Mouse (Mus musculus) small intestine, adult 2 months (tissue): ENCODE data around the gene Ms4a2. TPM values are rescaled to one million over a fixed set of nuclear protein-coding genes. Genes with fewer than 3 reads are reported as not detected.

Source experiments
- H3K27ac ChIP-seq: fragments of 200-500 bp; 2 replicates; pipeline ENCODE4 v1.5.1; 2012; ENCODE audit warnings: low read depth, low read length, control low read depth, inconsistent platforms; ENCODE audit not compliant: insufficient read depth
- H3K27me3 ChIP-seq: fragments of 200-500 bp; 2 replicates; pipeline ENCODE4 v1.6.1; 2012; ENCODE audit warnings: mild to moderate bottlenecking, moderate library complexity, low read length, inconsistent platforms; ENCODE audit not compliant: control insufficient read depth, insufficient read depth
- H3K36me3 ChIP-seq: fragments of 200-500 bp; 2 replicates; pipeline ENCODE4 v1.6.1; 2012; ENCODE audit warnings: mild to moderate bottlenecking, low read length, control low read depth, inconsistent platforms; ENCODE audit not compliant: control insufficient read depth, insufficient read depth
- H3K4me1 ChIP-seq: fragments of 200-500 bp; 2 replicates; pipeline ENCODE4 v1.6.1; 2012; ENCODE audit warnings: low read length, inconsistent platforms, mixed read lengths; ENCODE audit not compliant: control insufficient read depth, insufficient read depth, insufficient read length
- H3K4me3 ChIP-seq: fragments of 200-500 bp; 2 replicates; pipeline ENCODE4 v1.5.1; 2012; ENCODE audit warnings: low read depth, mild to moderate bottlenecking, control low read depth, inconsistent platforms, low read length, moderate library complexity
- CTCF ChIP-seq: fragments of 200-500 bp; IDR thresholded peaks from 2 replicates; pipeline ENCODE4 v1.5.1; 2012; ENCODE audit warnings: low read depth, mild to moderate bottlenecking, control low read depth, inconsistent platforms, low read length, moderate library complexity, mixed read lengths; ENCODE audit not compliant: insufficient replicate concordance, insufficient read length; ENCODE audit errors: extremely low read depth
- POLR2A ChIP-seq: fragments of 200-500 bp; IDR thresholded peaks from 2 replicates; pipeline ENCODE4 v1.6.1; 2012; ENCODE audit warnings: low read depth, mild to moderate bottlenecking, control low read depth, inconsistent platforms, low read length, moderate library complexity
- WGBS: fragments of 180-500 bp; shearing (Covaris S2); methylation state at CpG from one replicate; pipeline ENCODE4 v1.1.7; 2018; 5-methylcytosine and 5-hydroxymethylcytosine counted together
- polyA plus RNA-seq: library from polyadenylated mRNA; depleted of rRNA; stranded (reverse); fragments of >200 nt; gene quantifications from 2 replicates; pipeline ENCODE4 v1.2.3, GENCODE M21; 2012

The Ms4a2 gene
- polyA plus RNA-seq, 1 experiment, result not detected

- Histone ChIP-seq H3K4me3 (no peak overlapping the region), H3K27ac (no peak overlapping the region), H3K27me3 (no peaks in the 10 kb centered on the region; the same call in 1 of the 2 replicates), H3K36me3 (no peaks in the 10 kb centered on the region), H3K4me1 (no peaks in the 10 kb centered on the region)
- TF ChIP-seq CTCF, result no peak
- no peak for TF ChIP-seq POLR2A
- 59% methylated on average over 8 of the region's 8 CpGs for WGBS
Measured at GRCm38 (mm10) chr19:11613776-11614443, 9.6 kb downstream of the Ms4a2 start.

GRCm38 (mm10) chr19:11613084-11613483, 10.4 kb downstream of the Ms4a2 start:
- H3K36me3 ChIP-seq, result no peaks in the 10 kb centered on the region
- WGBS, result 86% methylated on average over 1 of the region's 1 CpGs

GRCm38 (mm10) chr19:11612293-11612692, 11.2 kb downstream of the Ms4a2 start:
- Histone ChIP-seq H3K36me3 (no peaks in the 10 kb centered on the region), H3K4me1 (no peaks in the 10 kb centered on the region), H3K27me3 (no peaks in the 10 kb centered on the region; the same call in 1 of the 2 replicates), H3K27ac (no peak overlapping the region), H3K4me3 (no peak overlapping the region)
- TF ChIP-seq POLR2A (no peak), CTCF (no peak)
- 34% methylated on average over 2 of the region's 2 CpGs for WGBS

More at GRCm38 (mm10) chr19:11613084-11613483, 10.4 kb downstream of the Ms4a2 start:
- H3K27ac ChIP-seq, result no peak overlapping the region
- TF ChIP-seq POLR2A (no peak), CTCF (no peak)
- no peaks in the 10 kb centered on the region; the same call in 1 of the 2 replicates for H3K27me3 ChIP-seq
- no peaks in the 10 kb centered on the region for H3K4me1 ChIP-seq
- H3K4me3 ChIP-seq, result no peak overlapping the region

GRCm38 (mm10) chr19:11611541-11611945, 12.0 kb downstream of the Ms4a2 start:
- no peak overlapping the region for H3K27ac ChIP-seq
- H3K36me3 ChIP-seq, result no peaks in the 10 kb centered on the region
- 17% methylated on average over 6 of the region's 6 CpGs for WGBS
- H3K27me3 ChIP-seq, result no peaks in the 10 kb centered on the region; the same call in 1 of the 2 replicates
- TF ChIP-seq POLR2A (no peak), CTCF (peak; percentile 44; the same call in 1 of the 2 replicates)
- no peak overlapping the region for H3K4me3 ChIP-seq
- no peaks in the 10 kb centered on the region for H3K4me1 ChIP-seq

- 0% methylated on average over 1 of the region's 1 CpGs for WGBS
- no peak overlapping the region for H3K27ac ChIP-seq
- H3K4me1 ChIP-seq, result no peaks in the 10 kb centered on the region
Measured at GRCm38 (mm10) chr19:11608172-11608571, 15.3 kb downstream of the Ms4a2 start.

GRCm38 (mm10) chr19:11604603-11605002, 18.9 kb downstream of the Ms4a2 start, which contains the start of gene Ms4a6d:
Ms4a6d (minus strand) TSS chr19:11604849.
- H3K27ac ChIP-seq, result no peak within 1 kb of the TSS
- H3K4me3 ChIP-seq, result no peak within 1 kb of the TSS
- no peaks in the 10 kb centered on the region for H3K4me1 ChIP-seq
- no peaks in the 10 kb centered on the region for H3K27me3 ChIP-seq
- WGBS, result 87% methylated on average over 2 of the region's 2 CpGs
- TF ChIP-seq POLR2A (no peak), CTCF (no peak)
- no peaks in the 10 kb centered on the region for H3K36me3 ChIP-seq

More at GRCm38 (mm10) chr19:11608172-11608571, 15.3 kb downstream of the Ms4a2 start:
- TF ChIP-seq POLR2A (no peak), CTCF (no peak)
- H3K36me3 ChIP-seq, result no peaks in the 10 kb centered on the region
- H3K4me3 ChIP-seq, result no peak overlapping the region
- H3K27me3 ChIP-seq, result no peaks in the 10 kb centered on the region

- Histone ChIP-seq H3K36me3 (no peaks in the 10 kb centered on the region), H3K27me3 (no peaks in the 10 kb centered on the region), H3K27ac (no peak overlapping the region), H3K4me1 (no peaks in the 10 kb centered on the region), H3K4me3 (no peak overlapping the region)
- WGBS, result 76% methylated on average over 2 of the region's 2 CpGs
- TF ChIP-seq POLR2A, result no peak
- peak; percentile 37; the same call in 1 of the 2 replicates for TF ChIP-seq CTCF
Measured at GRCm38 (mm10) chr19:11602026-11602425, 21.5 kb downstream of the Ms4a2 start.
